Mouse (Mus musculus) liver, postnatal 0 days (tissue): ENCODE data around the gene Skil. TPM values are rescaled to one million over a fixed set of nuclear protein-coding genes. Genes with fewer than 3 reads are reported as not detected.
"Not testable (repeated sequence)": the region's sequence is repeated elsewhere in the genome, so short reads cannot be mapped to it uniquely, and the experiment has no call there.

Experiments
- ATAC-seq: fragments of 200-750 bp; cut with Nextera tagmentation; 2 replicates; pipeline ENCODE4 v1.8.0; 2017; ENCODE audit warnings: mild to moderate bottlenecking, moderate library complexity
- DNase-seq: peaks from one replicate; pipeline ENCODE4 v3.0.0-alpha.2; 2016
- H3K27ac ChIP-seq: fragments of 300-500 bp; sonication (generic); 2 replicates; pipeline ENCODE4 v1.5.1; 2014; ENCODE audit warnings: antibody characterized with exemption, moderate library complexity, mild to moderate bottlenecking, low read depth
- H3K27me3 ChIP-seq: fragments of 300-500 bp; sonication (generic); 2 replicates; pipeline ENCODE4 v1.6.1; 2014; ENCODE audit warnings: low read length, control low read depth, mixed read lengths; ENCODE audit not compliant: insufficient read depth
- H3K36me3 ChIP-seq: fragments of 300-500 bp; sonication (generic); replicated peaks from 2 replicates; pipeline ENCODE4 v1.6.1; 2014; ENCODE audit warnings: mild to moderate bottlenecking, control low read depth, low read length, moderate library complexity, mixed read lengths; ENCODE audit not compliant: insufficient read depth
- H3K4me1 ChIP-seq: fragments of 300-500 bp; sonication (generic); 2 replicates; pipeline ENCODE4 v1.6.1; 2014; ENCODE audit warnings: antibody characterized with exemption, mild to moderate bottlenecking, control low read depth; ENCODE audit not compliant: insufficient read depth
- H3K4me2 ChIP-seq: fragments of 300-500 bp; sonication (generic); 2 replicates; pipeline ENCODE4 v1.6.1; 2014; ENCODE audit warnings: low read depth, mild to moderate bottlenecking, low read length, moderate library complexity, mixed read lengths
- H3K4me3 ChIP-seq: fragments of 300-500 bp; sonication (generic); 2 replicates; pipeline ENCODE4 v1.5.1; 2014; ENCODE audit warnings: low read depth, low read length
- H3K9ac ChIP-seq: fragments of 300-500 bp; sonication (generic); replicated peaks from 2 replicates; pipeline ENCODE4 v1.6.1; 2014; ENCODE audit warnings: mild to moderate bottlenecking, moderate library complexity
- H3K9me3 ChIP-seq: fragments of 300-500 bp; sonication (generic); 2 replicates; pipeline ENCODE4 v1.6.1; 2016; ENCODE audit warnings: mild to moderate bottlenecking, control low read depth, low read length, mixed read lengths
- CTCF ChIP-seq: sonication (generic); IDR thresholded peaks from 2 replicates; pipeline ENCODE4 v1.5.1; 2016; ENCODE audit warnings: antibody characterized with exemption, low read depth
- EP300 ChIP-seq: IDR thresholded peaks from 2 replicates; pipeline ENCODE4 v1.6.1; 2016; ENCODE audit warnings: antibody characterized with exemption, low read depth, mild to moderate bottlenecking
- WGBS: fragments of 180-500 bp; shearing (Covaris S2); extraction: QIAGEN DNeasy Blood & Tissue Kit; methylation state at CpG from one replicate; pipeline ENCODE4 v1.1.7; 2014; ENCODE audit not compliant: insufficient replicate concordance; 5-methylcytosine and 5-hydroxymethylcytosine counted together
- polyA plus RNA-seq: library from polyadenylated mRNA; unstranded; fragments of >200 nt; fragmentation: Nextera tagmentation; extraction: Ambion mirVana; gene quantifications from 2 replicates; pipeline ENCODE4 v1.2.1, GENCODE M21; 2015

Gene Skil
- polyA plus RNA-seq, 1 experiment from 2014 or later, result 8.2 TPM

- DNase-seq (peak; percentile 41), ATAC-seq (peak; percentile 46)
- no peaks in the 10 kb centered on the region for H3K27me3 ChIP-seq
- no peak for TF ChIP-seq CTCF
- no peak for TF ChIP-seq EP300
- H3K4me3 ChIP-seq, result no peak overlapping the region
- peak overlapping the region; percentile 35; the same call in 1 of the 2 replicates for H3K27ac ChIP-seq
- no peaks in the 10 kb centered on the region for H3K9me3 ChIP-seq
- no peak overlapping the region for H3K4me2 ChIP-seq
- H3K4me1 ChIP-seq, result peaks cover 33% of the 10 kb centered on the region
- no peak overlapping the region for H3K9ac ChIP-seq
- 4% methylated on average over 5 of the region's 5 CpGs for WGBS
- H3K36me3 ChIP-seq, result no peaks in the 10 kb centered on the region
Observed at GRCm38 (mm10) chr3:31133664-31134063, 38.8 kb downstream of the Skil start.

- no peaks in the 10 kb centered on the region for H3K9me3 ChIP-seq
- H3K9ac ChIP-seq, result no peak overlapping the region
- H3K27ac ChIP-seq, result peak overlapping the region; percentile 64
Observed at GRCm38 (mm10) chr3:31134246-31134645, 39.4 kb downstream of the Skil start.

GRCm38 (mm10) chr3:31134696-31135095, 39.8 kb downstream of the Skil start:
- Histone ChIP-seq H3K36me3 (no peaks in the 10 kb centered on the region), H3K9ac (no peak overlapping the region), H3K27ac (peak overlapping the region; percentile 64), H3K9me3 (no peaks in the 10 kb centered on the region), H3K27me3 (no peaks in the 10 kb centered on the region), H3K4me3 (no peak overlapping the region), H3K4me1 (peaks cover 33% of the 10 kb centered on the region), H3K4me2 (peak overlapping the region; percentile 40)
- TF ChIP-seq EP300 (no peak), CTCF (no peak)
- WGBS, result 32% methylated on average over 7 of the region's 7 CpGs
- DNase-seq (no peak), ATAC-seq (peak; percentile 26)

More at GRCm38 (mm10) chr3:31134246-31134645, 39.4 kb downstream of the Skil start:
- TF ChIP-seq EP300 (no peak), CTCF (no peak)
- peaks cover 33% of the 10 kb centered on the region for H3K4me1 ChIP-seq
- 60% methylated on average over 8 of the region's 8 CpGs for WGBS
- no peaks in the 10 kb centered on the region for H3K36me3 ChIP-seq
- peak; percentile 30 for DNase-seq
- ATAC-seq, result peak; percentile 82
- no peak overlapping the region for H3K4me3 ChIP-seq
- H3K4me2 ChIP-seq, result peak overlapping the region; percentile 40; the same call in 1 of the 2 replicates
- no peaks in the 10 kb centered on the region for H3K27me3 ChIP-seq

GRCm38 (mm10) chr3:31136591-31136990, 41.7 kb downstream of the Skil start:
- not testable (repeated sequence) for ATAC-seq, DNase-seq

GRCm38 (mm10) chr3:31138454-31139424, 43.9 kb downstream of the Skil start:
- no peak overlapping the region for H3K4me3 ChIP-seq
- peaks cover 24% of the 10 kb centered on the region for H3K4me1 ChIP-seq
- no peak overlapping the region for H3K9ac ChIP-seq
- H3K27ac ChIP-seq, result no peak overlapping the region
- DNase-seq (peak; percentile 77), ATAC-seq (no peak; the same call in 1 of the 2 replicates)
- no peaks in the 10 kb centered on the region for H3K36me3 ChIP-seq
- 54% methylated on average over 13 of the region's 13 CpGs for WGBS
- TF ChIP-seq CTCF (peak; percentile 85), EP300 (no peak; the same call in 1 of the 2 replicates)
- no peaks in the 10 kb centered on the region for H3K9me3 ChIP-seq
- H3K27me3 ChIP-seq, result no peaks in the 10 kb centered on the region
- no peak overlapping the region for H3K4me2 ChIP-seq

More at GRCm38 (mm10) chr3:31136591-31136990, 41.7 kb downstream of the Skil start:
- not testable (repeated sequence) for H3K27me3 ChIP-seq, H3K27ac ChIP-seq, H3K4me3 ChIP-seq, H3K9me3 ChIP-seq, H3K4me2 ChIP-seq, H3K36me3 ChIP-seq, H3K9ac ChIP-seq
- 40% methylated on average over 4 of the region's 4 CpGs for WGBS
- peaks cover 33% of the 10 kb centered on the region for H3K4me1 ChIP-seq

- ATAC-seq, result no peak
- Histone ChIP-seq H3K27ac (no peak overlapping the region), H3K4me3 (no peak overlapping the region), H3K36me3 (no peaks in the 10 kb centered on the region), H3K27me3 (no peaks in the 10 kb centered on the region), H3K4me2 (no peak overlapping the region), H3K9ac (no peak overlapping the region), H3K9me3 (no peaks in the 10 kb centered on the region), H3K4me1 (peaks cover 3% of the 10 kb centered on the region; the same call in 1 of the 2 replicates)
- no peak for TF ChIP-seq CTCF
- no peak for TF ChIP-seq EP300
- DNase-seq, result no peak
- 73% methylated on average over 4 of the region's 4 CpGs for WGBS
Observed at GRCm38 (mm10) chr3:31141621-31142020, 46.8 kb downstream of the Skil start.

GRCm38 (mm10) chr3:31145222-31145621, 50.4 kb downstream of the Skil start:
- not testable (repeated sequence) for H3K36me3 ChIP-seq, H3K9ac ChIP-seq, H3K9me3 ChIP-seq, ATAC-seq, H3K27ac ChIP-seq, H3K4me1 ChIP-seq, H3K4me3 ChIP-seq, DNase-seq
- Histone ChIP-seq H3K4me2 (peak overlapping the region; percentile 42; the same call in 1 of the 2 replicates), H3K27me3 (peaks cover 16% of the 10 kb centered on the region; the same call in 1 of the 2 replicates)
- 65% methylated on average over 11 of the region's 11 CpGs for WGBS
